Mouse (Mus musculus): ENCODE data around the gene Wfdc3.

Gene Wfdc3

GRCm38 (mm10) chr2:164776130-164776529 lies 30.4 kb upstream of the Wfdc3 start:
- no peak for DNase-seq (ENCODE audit: low read depth, low spot score)

GRCm38 (mm10) chr2:164773989-164774364 lies 28.2 kb upstream of the Wfdc3 start:
- no peak for DNase-seq (ENCODE audit: low read depth, low spot score)

- DNase-seq (ENCODE audit: low read depth, low spot score): no peak
Measured at GRCm38 (mm10) chr2:164773229-164773988, 27.7 kb upstream of the Wfdc3 start.

- DNase-seq (ENCODE audit: low read depth, low spot score): no peak
Measured at GRCm38 (mm10) chr2:164771123-164771522, 25.4 kb upstream of the Wfdc3 start.

- DNase-seq (ENCODE audit: low read depth, low spot score): peak; percentile 51
Measured at GRCm38 (mm10) chr2:164770279-164770678, 24.5 kb upstream of the Wfdc3 start.

- peak; percentile 98 for DNase-seq (ENCODE audit: low read depth, low spot score)
Measured at GRCm38 (mm10) chr2:164769258-164770037, 23.7 kb upstream of the Wfdc3 start, which contains the start of gene Ube2c. Ube2c (plus strand) TSS chr2:164769898.

GRCm38 (mm10) chr2:164767812-164768540 lies 22.2 kb upstream of the Wfdc3 start:
- DNase-seq (ENCODE audit: low read depth, low spot score): no peak

GRCm38 (mm10) chr2:164765841-164766240 lies 20.1 kb upstream of the Wfdc3 start:
- no peak for DNase-seq (ENCODE audit: low read depth, low spot score)

GRCm38 (mm10) chr2:164762593-164762992 lies 16.9 kb upstream of the Wfdc3 start:
- no peak for DNase-seq (ENCODE audit: low read depth, low spot score)

GRCm38 (mm10) chr2:164761971-164762370 lies 16.2 kb upstream of the Wfdc3 start:
- no peak for DNase-seq (ENCODE audit: low read depth, low spot score)

- peak; percentile 70 for DNase-seq (ENCODE audit: low read depth, low spot score)
Measured at GRCm38 (mm10) chr2:164761502-164761901, 15.8 kb upstream of the Wfdc3 start.

GRCm38 (mm10) chr2:164760059-164760833 lies 14.5 kb upstream of the Wfdc3 start:
- DNase-seq (ENCODE audit: low read depth, low spot score): peak; percentile 78

- peak; percentile 67 for DNase-seq (ENCODE audit: low read depth, low spot score)
Measured at GRCm38 (mm10) chr2:164758692-164759091, 13.0 kb upstream of the Wfdc3 start.

- DNase-seq (ENCODE audit: low read depth, low spot score): no peak
Measured at GRCm38 (mm10) chr2:164757841-164758240, 12.1 kb upstream of the Wfdc3 start.

- DNase-seq (ENCODE audit: low read depth, low spot score): no peak
Measured at GRCm38 (mm10) chr2:164754800-164755199, 9.1 kb upstream of the Wfdc3 start.

- no peak for DNase-seq (ENCODE audit: low read depth, low spot score)
Measured at GRCm38 (mm10) chr2:164754105-164754504, 8.4 kb upstream of the Wfdc3 start.

GRCm38 (mm10) chr2:164752454-164752853 lies 6.7 kb upstream of the Wfdc3 start:
- no peak for DNase-seq (ENCODE audit: low read depth, low spot score)

GRCm38 (mm10) chr2:164748991-164749390 lies 3.3 kb upstream of the Wfdc3 start:
- no peak for DNase-seq (ENCODE audit: low read depth, low spot score)

- DNase-seq (ENCODE audit: low read depth, low spot score): no peak
Measured at GRCm38 (mm10) chr2:164748191-164748590, 2.5 kb upstream of the Wfdc3 start.

GRCm38 (mm10) chr2:164746693-164747092 lies 962 bp upstream of the Wfdc3 start:
- DNase-seq (ENCODE audit: low read depth, low spot score): no peak

GRCm38 (mm10) chr2:164744987-164745386 lies 744 bp downstream of the Wfdc3 start:
- no peak for DNase-seq (ENCODE audit: low read depth, low spot score)
